Mouse (Mus musculus): ENCODE results near the gene Cacna1c. TPM values are rescaled to one million over a fixed set of nuclear protein-coding genes. Genes with fewer than 3 reads are reported as not detected.

Gene Cacna1c
- polyA plus RNA-seq, 1 experiment from 2014 or later, result 4.0 TPM

GRCm38 (mm10) chr6:118845829-118846228, 350.4 kb downstream of the Cacna1c start:
- WGBS, result 13% methylated on average over 2 of the region's 2 CpGs
- H3K27ac ChIP-seq, result no peak overlapping the region
- H3K27me3 ChIP-seq (replicated peaks), result no peaks in the 10 kb centered on the region
- H3K36me3 ChIP-seq, result no peaks in the 10 kb centered on the region
- no peak overlapping the region for H3K9ac ChIP-seq
- no peak overlapping the region for H3K4me2 ChIP-seq
- no peak overlapping the region for H3K4me3 ChIP-seq (replicated peaks)
- H3K4me1 ChIP-seq, result no peaks in the 10 kb centered on the region
- peak; percentile 50; the same call in 1 of the 2 replicates for ATAC-seq (ENCODE audit: insufficient read depth, low FRiP score, low read depth)
- no peaks in the 10 kb centered on the region for H3K9me3 ChIP-seq

DNA sequence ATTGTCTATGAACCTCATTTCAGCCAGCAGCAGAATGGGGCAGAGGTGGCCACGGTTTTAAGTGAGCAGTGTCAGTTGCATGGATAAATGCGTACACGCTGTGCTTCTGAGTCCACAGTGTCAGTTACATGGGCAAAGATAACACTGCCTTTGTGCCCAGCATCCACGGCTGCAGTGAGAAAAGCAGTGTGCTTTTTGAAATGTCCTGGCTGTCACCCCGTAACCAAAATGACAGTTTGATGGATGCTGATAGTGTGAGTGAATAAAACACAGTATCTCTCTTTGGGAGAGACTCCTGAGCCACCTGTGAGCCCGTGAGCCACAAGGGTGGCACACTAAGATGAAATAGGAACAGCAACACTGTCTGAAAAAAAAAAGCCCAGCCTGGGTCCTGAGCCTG, 351.0 kb downstream of the Cacna1c start:
- no peaks in the 10 kb centered on the region for H3K9me3 ChIP-seq
- H3K4me2 ChIP-seq, result no peak overlapping the region
- H3K4me3 ChIP-seq (replicated peaks), result no peak overlapping the region
- H3K36me3 ChIP-seq, result no peaks in the 10 kb centered on the region
- no peaks in the 10 kb centered on the region for H3K4me1 ChIP-seq
- no peaks in the 10 kb centered on the region for H3K27me3 ChIP-seq (replicated peaks)
- WGBS, result 59% methylated on average over 6 of the region's 6 CpGs
- no peak overlapping the region for H3K27ac ChIP-seq
- ATAC-seq (ENCODE audit: insufficient read depth, low FRiP score, low read depth), result no peak
- H3K9ac ChIP-seq, result no peak overlapping the region

DNA sequence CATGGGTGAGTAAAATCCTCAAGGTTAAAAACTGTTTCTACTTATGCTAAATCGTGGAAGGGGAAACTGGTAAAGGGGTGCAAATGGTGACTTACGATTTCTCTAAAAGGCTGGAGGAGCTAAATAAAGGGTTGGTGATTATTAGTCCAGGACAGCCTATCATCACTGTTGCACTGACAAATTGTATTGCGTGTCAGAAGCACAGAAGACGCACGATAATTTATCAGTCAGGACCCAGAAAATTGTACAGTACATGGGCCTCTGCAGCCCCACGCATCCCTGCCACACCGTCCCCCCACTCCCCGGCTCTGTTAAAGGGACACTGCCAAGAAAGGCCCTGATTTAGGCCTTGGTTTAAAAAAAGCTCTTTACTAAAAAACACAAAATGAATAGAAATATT, 352.7 kb downstream of the Cacna1c start:
- no peaks in the 10 kb centered on the region for H3K9me3 ChIP-seq
- H3K27ac ChIP-seq, result no peak overlapping the region
- no peak overlapping the region for H3K9ac ChIP-seq
- no peak overlapping the region for H3K4me2 ChIP-seq
- peaks cover 12% of the 10 kb centered on the region; the same call in 1 of the 2 replicates for H3K4me1 ChIP-seq
- WGBS, result 80% methylated on average over 8 of the region's 8 CpGs
- no peak for ATAC-seq (ENCODE audit: insufficient read depth, low FRiP score, low read depth)
- H3K27me3 ChIP-seq (replicated peaks), result no peaks in the 10 kb centered on the region
- H3K36me3 ChIP-seq, result no peaks in the 10 kb centered on the region
- no peak overlapping the region for H3K4me3 ChIP-seq (replicated peaks)

DNA sequence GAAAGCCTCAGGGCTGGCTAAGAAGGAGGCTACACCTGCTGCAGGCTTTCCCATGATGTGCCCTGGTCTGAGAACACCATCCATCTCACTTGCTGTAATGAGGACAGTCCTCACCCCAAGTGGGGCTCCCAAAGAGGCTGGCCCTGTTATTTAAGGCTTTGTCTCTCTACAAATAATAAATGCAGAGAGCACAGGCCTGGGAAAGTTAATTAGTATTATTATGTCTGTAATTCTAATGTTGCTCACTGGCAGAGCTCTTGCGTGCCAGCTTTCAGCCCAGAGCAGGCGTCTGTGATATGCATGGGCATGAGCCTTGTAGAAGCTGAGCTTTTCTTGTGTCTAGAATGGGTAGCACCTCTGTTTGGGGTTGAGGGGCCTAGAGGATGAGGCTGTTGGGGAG, 354.3 kb downstream of the Cacna1c start:
- Histone ChIP-seq H3K4me2 (no peak overlapping the region), H3K9me3 (no peaks in the 10 kb centered on the region), H3K9ac (no peak overlapping the region), H3K27me3 (replicated peaks) (no peaks in the 10 kb centered on the region), H3K4me1 (peaks cover 14% of the 10 kb centered on the region; the same call in 1 of the 2 replicates), H3K4me3 (replicated peaks) (no peak overlapping the region), H3K36me3 (no peaks in the 10 kb centered on the region), H3K27ac (no peak overlapping the region)
- WGBS, result 90% methylated on average over 2 of the region's 2 CpGs
- no peak for ATAC-seq (ENCODE audit: insufficient read depth, low FRiP score, low read depth)

DNA sequence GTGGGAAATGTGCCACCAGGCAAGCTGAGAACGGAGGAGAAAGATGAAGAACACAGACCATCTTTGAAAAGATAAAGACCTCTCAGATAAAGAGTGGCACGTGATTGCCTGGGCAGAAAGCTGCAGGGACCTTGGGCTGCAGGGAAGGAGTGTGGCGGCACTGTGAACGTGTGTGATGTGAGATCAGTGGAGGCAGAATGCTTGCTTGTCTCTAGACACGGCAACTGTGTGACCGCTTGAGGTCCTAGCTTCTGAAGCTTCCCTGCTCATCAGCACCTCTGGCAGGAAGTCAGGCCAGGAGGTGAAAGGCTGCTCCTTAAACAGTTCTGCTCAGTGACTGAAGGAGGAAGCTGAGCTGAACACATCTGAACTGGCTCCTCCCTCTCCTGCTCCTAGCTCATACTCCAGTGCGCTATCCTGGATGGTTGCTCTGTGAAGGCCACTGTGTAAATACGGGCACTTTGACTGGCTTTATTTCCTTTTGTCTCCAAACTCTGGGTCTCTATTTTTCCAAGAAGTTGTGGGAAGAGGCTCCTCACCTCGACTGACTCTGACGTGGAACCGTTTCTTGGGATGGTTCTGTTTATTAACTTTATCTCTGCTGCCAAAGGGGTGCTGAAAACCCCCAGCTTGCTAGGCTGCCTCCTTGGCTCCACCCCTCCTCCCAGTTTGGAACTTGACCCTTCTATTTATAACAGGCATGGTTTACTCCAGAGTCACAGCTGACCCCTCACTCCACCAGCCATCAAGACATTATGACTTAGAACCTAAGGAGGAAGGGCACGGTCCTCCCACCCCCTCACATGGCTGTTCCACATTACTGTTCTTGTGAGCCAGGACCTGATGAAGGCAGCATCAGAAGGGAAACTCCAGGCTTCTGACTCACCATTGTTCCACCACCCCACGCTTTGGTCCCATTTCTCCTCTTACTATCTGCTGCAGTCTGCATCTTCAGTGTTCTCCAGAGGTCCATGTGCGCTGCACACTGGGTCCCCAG, 357.0 kb downstream of the Cacna1c start:
- WGBS, result 36% methylated on average over 14 of the region's 14 CpGs
- no peaks in the 10 kb centered on the region for H3K27me3 ChIP-seq (replicated peaks)
- no peak overlapping the region for H3K27ac ChIP-seq
- H3K9ac ChIP-seq, result no peak overlapping the region
- peaks cover 16% of the 10 kb centered on the region; the same call in 1 of the 2 replicates for H3K4me1 ChIP-seq
- H3K9me3 ChIP-seq, result no peaks in the 10 kb centered on the region
- H3K4me2 ChIP-seq, result no peak overlapping the region
- no peaks in the 10 kb centered on the region for H3K36me3 ChIP-seq
- ATAC-seq (ENCODE audit: insufficient read depth, low FRiP score, low read depth), result peak; percentile 79; the same call in 1 of the 2 replicates
- no peak overlapping the region for H3K4me3 ChIP-seq (replicated peaks)

DNA sequence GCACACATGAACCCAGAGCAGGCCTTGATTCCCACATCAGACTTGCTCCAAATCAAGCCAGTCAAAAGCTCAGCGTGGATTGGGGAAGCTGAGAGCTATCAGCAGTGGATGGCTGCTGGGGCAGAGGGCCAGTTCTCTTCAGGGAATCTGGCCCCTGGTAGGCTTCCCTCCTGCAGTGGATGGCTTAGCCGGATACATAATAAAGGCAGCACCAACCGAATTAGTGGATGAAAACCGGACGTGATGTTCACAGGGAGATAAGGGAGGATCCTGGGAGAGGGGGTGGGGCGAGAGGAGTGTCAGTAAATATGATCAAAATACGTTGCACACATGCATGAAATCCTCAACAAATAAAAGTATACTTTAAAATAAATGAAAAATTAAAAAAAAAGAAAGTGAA, 359.5 kb downstream of the Cacna1c start:
- Histone ChIP-seq H3K4me2 (no peak overlapping the region), H3K9me3 (no peaks in the 10 kb centered on the region), H3K9ac (no peak overlapping the region), H3K27me3 (replicated peaks) (no peaks in the 10 kb centered on the region), H3K36me3 (no peaks in the 10 kb centered on the region), H3K4me1 (peaks cover 16% of the 10 kb centered on the region; the same call in 1 of the 2 replicates), H3K27ac (no peak overlapping the region), H3K4me3 (replicated peaks) (no peak overlapping the region)
- WGBS, result 52% methylated on average over 7 of the region's 7 CpGs
- no peak for ATAC-seq (ENCODE audit: insufficient read depth, low FRiP score, low read depth)

DNA sequence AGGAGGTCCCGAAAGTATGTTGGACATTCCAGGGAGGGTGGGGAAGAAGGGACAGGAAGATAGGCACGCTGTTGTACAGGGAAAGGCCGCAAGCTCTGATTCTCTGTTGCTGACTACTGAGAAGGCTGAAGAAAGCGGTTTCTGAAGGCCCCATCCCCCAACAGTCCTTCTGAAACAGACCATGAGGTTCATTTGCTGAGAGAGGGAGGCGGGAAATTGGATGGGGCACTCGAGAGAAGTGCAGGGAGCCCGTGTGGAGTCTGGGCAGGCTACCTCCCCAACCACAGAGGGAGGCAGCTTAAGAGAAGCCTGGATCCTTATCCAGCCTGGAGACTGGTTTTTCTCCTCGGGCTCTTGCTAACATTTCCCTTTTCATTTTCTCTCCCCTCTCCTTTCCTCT, 362.2 kb downstream of the Cacna1c start:
- Histone ChIP-seq H3K9ac (no peak overlapping the region), H3K9me3 (no peaks in the 10 kb centered on the region), H3K27me3 (replicated peaks) (no peaks in the 10 kb centered on the region), H3K4me3 (replicated peaks) (no peak overlapping the region), H3K36me3 (no peaks in the 10 kb centered on the region), H3K4me1 (peaks cover 9% of the 10 kb centered on the region; the same call in 1 of the 2 replicates), H3K27ac (no peak overlapping the region), H3K4me2 (no peak overlapping the region)
- ATAC-seq (ENCODE audit: insufficient read depth, low FRiP score, low read depth), result no peak
- WGBS, result 58% methylated on average over 8 of the region's 8 CpGs

- Histone ChIP-seq H3K27ac (no peak overlapping the region), H3K4me3 (replicated peaks) (no peak overlapping the region), H3K9ac (no peak overlapping the region), H3K36me3 (no peaks in the 10 kb centered on the region), H3K4me1 (0 out of 2 replicates have a peak, but pooled peaks cover 3% of the 10 kb centered on the region), H3K9me3 (no peaks in the 10 kb centered on the region), H3K27me3 (replicated peaks) (no peaks in the 10 kb centered on the region), H3K4me2 (no peak overlapping the region)
- ATAC-seq (ENCODE audit: insufficient read depth, low FRiP score, low read depth), result peak; percentile 22; the same call in 1 of the 2 replicates
- 82% methylated on average over 7 of the region's 7 CpGs for WGBS
Measured at GRCm38 (mm10) chr6:118833049-118833448, 363.2 kb downstream of the Cacna1c start.

- no peak overlapping the region for H3K4me3 ChIP-seq (replicated peaks)
- 83% methylated on average over 2 of the region's 2 CpGs for WGBS
- H3K27me3 ChIP-seq (replicated peaks), result no peaks in the 10 kb centered on the region
- no peaks in the 10 kb centered on the region for H3K36me3 ChIP-seq
- H3K9me3 ChIP-seq, result no peaks in the 10 kb centered on the region
- H3K9ac ChIP-seq, result no peak overlapping the region
- H3K27ac ChIP-seq, result no peak overlapping the region
- peaks cover 3% of the 10 kb centered on the region; the same call in 1 of the 2 replicates for H3K4me1 ChIP-seq
- no peak overlapping the region for H3K4me2 ChIP-seq
- no peak for ATAC-seq (ENCODE audit: insufficient read depth, low FRiP score, low read depth)
Measured at GRCm38 (mm10) chr6:118832616-118833015, 363.6 kb downstream of the Cacna1c start.

GRCm38 (mm10) chr6:118830851-118831250, 365.4 kb downstream of the Cacna1c start:
- Histone ChIP-seq H3K4me1 (peaks cover 4% of the 10 kb centered on the region; the same call in 1 of the 2 replicates), H3K9ac (no peak overlapping the region), H3K4me3 (replicated peaks) (no peak overlapping the region), H3K4me2 (no peak overlapping the region), H3K27ac (no peak overlapping the region), H3K36me3 (no peaks in the 10 kb centered on the region), H3K27me3 (replicated peaks) (no peaks in the 10 kb centered on the region), H3K9me3 (no peaks in the 10 kb centered on the region)
- no peak for ATAC-seq (ENCODE audit: insufficient read depth, low FRiP score, low read depth)
- 70% methylated on average over 5 of the region's 5 CpGs for WGBS

DNA sequence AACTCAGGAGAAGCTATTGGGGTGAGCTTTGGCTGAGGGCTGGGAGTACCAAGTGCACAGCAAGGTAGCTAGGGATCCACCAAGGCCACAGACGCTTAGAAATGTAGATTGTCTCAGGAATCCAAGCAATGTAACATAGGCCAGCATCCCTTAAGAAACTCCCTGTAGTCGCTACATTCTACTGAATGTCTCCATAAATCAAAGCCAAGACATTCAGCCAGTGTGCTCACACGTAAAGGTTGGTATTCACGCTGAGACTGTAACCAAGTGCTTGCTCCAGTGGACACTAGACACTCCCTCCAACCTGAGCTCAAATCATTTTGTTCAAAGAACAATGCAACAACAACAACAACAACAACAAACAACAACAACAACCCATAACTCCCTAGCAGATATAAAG, 368.0 kb downstream of the Cacna1c start:
- Histone ChIP-seq H3K36me3 (no peaks in the 10 kb centered on the region), H3K27me3 (replicated peaks) (no peaks in the 10 kb centered on the region), H3K9ac (no peak overlapping the region), H3K27ac (no peak overlapping the region), H3K9me3 (no peaks in the 10 kb centered on the region), H3K4me2 (no peak overlapping the region), H3K4me1 (peaks cover 4% of the 10 kb centered on the region; the same call in 1 of the 2 replicates), H3K4me3 (replicated peaks) (no peak overlapping the region)
- 56% methylated on average over 4 of the region's 4 CpGs for WGBS
- no peak for ATAC-seq (ENCODE audit: insufficient read depth, low FRiP score, low read depth)

DNA sequence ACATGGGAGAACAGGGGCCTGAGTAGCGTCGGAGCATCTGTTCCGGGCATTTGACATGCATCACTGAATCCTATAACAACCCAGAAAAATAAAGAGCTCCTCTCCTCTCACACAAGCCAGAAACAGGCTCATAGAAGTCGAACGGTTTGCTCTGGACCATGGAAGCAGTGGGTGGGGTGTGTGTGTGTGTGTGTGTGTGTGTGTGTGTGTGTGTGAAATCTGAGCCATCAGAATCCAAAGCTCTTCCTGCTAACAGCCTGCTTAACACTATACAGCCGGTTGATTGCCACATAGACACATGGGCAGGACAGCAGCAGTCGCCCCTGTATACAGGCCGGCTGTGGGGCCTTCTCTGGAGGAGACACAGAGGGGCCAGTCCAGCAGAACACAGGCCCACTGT, 368.7 kb downstream of the Cacna1c start:
- Histone ChIP-seq H3K4me1 (peaks cover 4% of the 10 kb centered on the region; the same call in 1 of the 2 replicates), H3K9me3 (no peaks in the 10 kb centered on the region), H3K9ac (no peak overlapping the region), H3K4me2 (no peak overlapping the region), H3K36me3 (no peaks in the 10 kb centered on the region), H3K27me3 (replicated peaks) (no peaks in the 10 kb centered on the region), H3K4me3 (replicated peaks) (no peak overlapping the region), H3K27ac (no peak overlapping the region)
- 58% methylated on average over 8 of the region's 8 CpGs for WGBS
- ATAC-seq (ENCODE audit: insufficient read depth, low FRiP score, low read depth), result no peak

All from stomach, embryonic 15.5 days (tissue).